Mouse (Mus musculus): ENCODE results near the gene Xpot. TPM values are rescaled to one million over a fixed set of nuclear protein-coding genes. Genes with fewer than 3 reads are reported as not detected.

The Xpot gene
- total and polyA plus RNA-seq, 2 experiments from 2014 or later = 14.8 to 41.1 TPM

DNA sequence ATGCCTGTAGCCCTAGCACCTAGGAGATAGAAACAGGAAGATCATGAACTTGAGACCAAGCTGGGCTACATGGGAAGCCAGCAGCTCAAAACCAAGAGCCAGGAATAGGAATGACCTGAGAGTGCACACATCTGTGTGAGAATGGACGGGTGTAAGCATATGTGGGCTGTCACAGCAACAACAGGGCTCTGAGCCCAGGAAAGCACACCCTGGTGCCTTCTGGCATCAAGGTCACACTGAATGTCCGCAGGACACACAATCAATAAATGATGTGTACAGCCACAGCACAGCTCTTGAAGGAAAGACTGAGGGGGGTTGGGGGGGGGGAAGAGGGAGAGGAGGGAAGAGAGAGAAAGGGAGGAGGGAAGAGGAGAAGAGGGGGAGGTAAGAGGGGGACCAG, 67.9 kb downstream of the Xpot start:
- no peak overlapping the region for H3K4me3 ChIP-seq (ENCODE audit: low read depth, low read length)
- H3K36me3 ChIP-seq (replicated peaks; ENCODE audit: control insufficient read depth, insufficient read depth, low read length) = peaks cover 76% of the 10 kb centered on the region
- H3K9ac ChIP-seq (replicated peaks; ENCODE audit: low read depth, low read length) = no peak overlapping the region
- no peak for TF ChIP-seq EP300 (IDR thresholded peaks at IDR 0.05; ENCODE audit: low read depth)
- no peak for TF ChIP-seq CTCF (IDR thresholded peaks at IDR 0.05; ENCODE audit: low read depth)
- H3K4me1 ChIP-seq (ENCODE audit: control insufficient read depth, insufficient read depth) = no peaks in the 10 kb centered on the region
- no peak overlapping the region for H3K27ac ChIP-seq (ENCODE audit: low read depth)
- WGBS = 61% methylated on average over 2 of the region's 2 CpGs
- H3K4me2 ChIP-seq (ENCODE audit: low read depth, low read length) = no peak overlapping the region
- no peak for DNase-seq (ENCODE audit: low spot score)
- ATAC-seq (ENCODE audit: insufficient read depth, low read depth) = peak; percentile 30; the same call in 1 of the 2 replicates
- no peaks in the 10 kb centered on the region for H3K9me3 ChIP-seq (replicated peaks; ENCODE audit: control insufficient read depth, low read length)
- no peaks in the 10 kb centered on the region for H3K27me3 ChIP-seq (ENCODE audit: control insufficient read depth, insufficient read depth, low read length)

DNA sequence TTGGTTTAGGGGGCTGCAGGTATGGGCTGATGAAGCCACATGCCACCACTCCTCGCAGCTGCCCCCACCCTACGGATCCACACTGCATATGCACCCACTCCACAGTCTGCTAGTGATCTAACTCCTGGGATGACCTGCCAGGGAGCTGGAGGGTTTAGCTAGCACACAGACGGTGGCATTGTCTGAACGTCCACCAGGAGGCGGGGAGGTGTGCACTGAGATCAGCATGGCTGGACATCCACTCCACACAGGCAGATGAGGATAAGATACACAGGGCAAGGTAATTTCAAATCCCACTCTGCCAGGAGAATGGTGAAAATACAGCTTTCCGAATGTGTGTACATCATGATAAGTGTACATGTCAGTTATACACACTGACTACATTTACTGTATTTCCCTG, 69.9 kb downstream of the Xpot start:
- H3K4me2 ChIP-seq (ENCODE audit: low read depth, low read length) = no peak overlapping the region
- H3K36me3 ChIP-seq (replicated peaks; ENCODE audit: control insufficient read depth, insufficient read depth, low read length) = peaks cover 84% of the 10 kb centered on the region
- no peaks in the 10 kb centered on the region for H3K9me3 ChIP-seq (replicated peaks; ENCODE audit: control insufficient read depth, low read length)
- no peak overlapping the region for H3K4me3 ChIP-seq (ENCODE audit: low read depth, low read length)
- 66% methylated on average over 6 of the region's 6 CpGs for WGBS
- TF ChIP-seq CTCF (IDR thresholded peaks at IDR 0.05; ENCODE audit: low read depth) (peak; percentile 27; the same call in 1 of the 2 replicates), EP300 (IDR thresholded peaks at IDR 0.05; ENCODE audit: low read depth) (no peak)
- ATAC-seq (ENCODE audit: insufficient read depth, low read depth) (no peak), DNase-seq (ENCODE audit: low spot score) (no peak)
- H3K9ac ChIP-seq (replicated peaks; ENCODE audit: low read depth, low read length) = no peak overlapping the region
- H3K27ac ChIP-seq (ENCODE audit: low read depth) = no peak overlapping the region
- no peaks in the 10 kb centered on the region for H3K4me1 ChIP-seq (ENCODE audit: control insufficient read depth, insufficient read depth)
- no peaks in the 10 kb centered on the region for H3K27me3 ChIP-seq (ENCODE audit: control insufficient read depth, insufficient read depth, low read length)

DNA sequence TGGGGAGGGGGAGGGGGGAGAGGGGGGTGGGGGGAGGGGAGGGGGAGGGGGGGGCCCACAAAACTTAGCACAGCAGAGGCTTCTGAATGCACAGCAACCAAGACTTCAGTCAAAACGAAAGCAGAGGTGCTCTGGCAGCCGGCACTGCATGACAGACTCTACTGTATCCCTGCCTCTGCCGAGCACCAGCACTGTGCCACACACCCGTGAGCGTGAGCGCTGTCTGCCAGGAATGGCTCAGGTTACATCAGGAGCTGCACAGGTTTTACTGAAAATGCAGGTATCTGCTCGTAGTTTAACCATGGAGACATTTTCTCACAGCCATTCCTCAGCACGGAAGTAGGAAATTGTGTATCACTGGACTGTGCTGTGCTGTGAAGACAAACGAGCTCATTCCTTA, 75.8 kb downstream of the Xpot start:
- ATAC-seq (ENCODE audit: insufficient read depth, low read depth) (no peak), DNase-seq (ENCODE audit: low spot score) (no peak)
- Histone ChIP-seq H3K27me3 (ENCODE audit: control insufficient read depth, insufficient read depth, low read length) (no peaks in the 10 kb centered on the region), H3K36me3 (replicated peaks; ENCODE audit: control insufficient read depth, insufficient read depth, low read length) (peaks cover 92% of the 10 kb centered on the region), H3K4me2 (ENCODE audit: low read depth, low read length) (no peak overlapping the region), H3K9me3 (replicated peaks; ENCODE audit: control insufficient read depth, low read length) (no peaks in the 10 kb centered on the region), H3K4me1 (ENCODE audit: control insufficient read depth, insufficient read depth) (peaks cover 5% of the 10 kb centered on the region; the same call in 1 of the 2 replicates), H3K4me3 (ENCODE audit: low read depth, low read length) (no peak overlapping the region), H3K9ac (replicated peaks; ENCODE audit: low read depth, low read length) (no peak overlapping the region), H3K27ac (ENCODE audit: low read depth) (no peak overlapping the region)
- 72% methylated on average over 9 of the region's 9 CpGs for WGBS
- TF ChIP-seq CTCF (IDR thresholded peaks at IDR 0.05; ENCODE audit: low read depth) (no peak), EP300 (IDR thresholded peaks at IDR 0.05; ENCODE audit: low read depth) (no peak)

DNA sequence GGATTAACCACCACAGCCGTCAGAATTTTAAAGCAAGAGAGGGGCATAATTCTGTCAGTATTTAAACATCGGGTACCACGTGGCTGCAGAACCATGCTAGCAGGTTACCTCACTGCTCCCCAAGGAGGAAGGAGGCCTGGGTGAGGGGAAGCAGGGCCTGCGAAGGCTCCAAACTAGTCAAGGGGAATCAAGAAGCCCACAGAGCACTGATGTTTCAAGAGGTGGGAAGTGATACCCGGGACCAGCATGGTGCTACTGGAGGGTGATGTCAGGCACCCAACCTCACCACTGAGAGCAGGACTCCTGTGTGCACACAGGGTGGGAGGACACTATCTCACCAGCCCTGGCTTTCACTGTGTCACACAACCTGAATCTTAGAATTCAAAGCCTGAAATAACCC, 76.5 kb downstream of the Xpot start:
- no peak overlapping the region for H3K4me2 ChIP-seq (ENCODE audit: low read depth, low read length)
- peaks cover 90% of the 10 kb centered on the region for H3K36me3 ChIP-seq (replicated peaks; ENCODE audit: control insufficient read depth, insufficient read depth, low read length)
- 80% methylated on average over 5 of the region's 5 CpGs for WGBS
- DNase-seq (ENCODE audit: low spot score) = no peak
- H3K4me3 ChIP-seq (ENCODE audit: low read depth, low read length) = no peak overlapping the region
- no peaks in the 10 kb centered on the region for H3K9me3 ChIP-seq (replicated peaks; ENCODE audit: control insufficient read depth, low read length)
- ATAC-seq (ENCODE audit: insufficient read depth, low read depth) = no peak
- TF ChIP-seq CTCF (IDR thresholded peaks at IDR 0.05; ENCODE audit: low read depth) (no peak), EP300 (IDR thresholded peaks at IDR 0.05; ENCODE audit: low read depth) (no peak)
- H3K9ac ChIP-seq (replicated peaks; ENCODE audit: low read depth, low read length) = no peak overlapping the region
- no peak overlapping the region for H3K27ac ChIP-seq (ENCODE audit: low read depth)
- no peaks in the 10 kb centered on the region for H3K27me3 ChIP-seq (ENCODE audit: control insufficient read depth, insufficient read depth, low read length)
- peaks cover 5% of the 10 kb centered on the region; the same call in 1 of the 2 replicates for H3K4me1 ChIP-seq (ENCODE audit: control insufficient read depth, insufficient read depth)

DNA sequence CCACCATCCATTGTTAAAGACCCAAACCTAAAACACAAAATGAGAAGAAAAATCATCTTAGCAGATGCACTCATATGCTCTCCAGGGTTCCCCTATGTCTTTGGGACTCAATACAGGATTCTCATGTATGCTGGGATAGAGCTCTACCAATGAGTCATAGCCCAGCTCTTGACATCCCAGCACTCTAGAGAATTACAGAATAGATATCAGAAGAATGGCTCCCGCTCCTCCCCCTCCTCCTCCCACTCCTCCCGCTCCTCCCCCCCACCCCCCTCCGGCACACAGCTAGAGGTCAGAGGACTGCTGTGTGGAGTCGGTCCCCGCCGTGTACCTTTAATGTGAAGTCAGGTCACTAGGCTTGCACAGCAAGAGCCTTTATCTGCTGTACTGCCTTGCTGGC, 79.0 kb downstream of the Xpot start:
- Histone ChIP-seq H3K36me3 (replicated peaks; ENCODE audit: control insufficient read depth, insufficient read depth, low read length) (peaks cover 68% of the 10 kb centered on the region), H3K4me1 (ENCODE audit: control insufficient read depth, insufficient read depth) (peaks cover 5% of the 10 kb centered on the region; the same call in 1 of the 2 replicates), H3K9me3 (replicated peaks; ENCODE audit: control insufficient read depth, low read length) (no peaks in the 10 kb centered on the region), H3K27ac (ENCODE audit: low read depth) (no peak overlapping the region), H3K4me2 (ENCODE audit: low read depth, low read length) (no peak overlapping the region), H3K4me3 (ENCODE audit: low read depth, low read length) (no peak overlapping the region), H3K27me3 (ENCODE audit: control insufficient read depth, insufficient read depth, low read length) (no peaks in the 10 kb centered on the region), H3K9ac (replicated peaks; ENCODE audit: low read depth, low read length) (no peak overlapping the region)
- DNase-seq (ENCODE audit: low spot score) (no peak), ATAC-seq (ENCODE audit: insufficient read depth, low read depth) (peak; percentile 68)
- no peak for TF ChIP-seq EP300 (IDR thresholded peaks at IDR 0.05; ENCODE audit: low read depth)
- WGBS = 43% methylated on average over 6 of the region's 6 CpGs

DNA sequence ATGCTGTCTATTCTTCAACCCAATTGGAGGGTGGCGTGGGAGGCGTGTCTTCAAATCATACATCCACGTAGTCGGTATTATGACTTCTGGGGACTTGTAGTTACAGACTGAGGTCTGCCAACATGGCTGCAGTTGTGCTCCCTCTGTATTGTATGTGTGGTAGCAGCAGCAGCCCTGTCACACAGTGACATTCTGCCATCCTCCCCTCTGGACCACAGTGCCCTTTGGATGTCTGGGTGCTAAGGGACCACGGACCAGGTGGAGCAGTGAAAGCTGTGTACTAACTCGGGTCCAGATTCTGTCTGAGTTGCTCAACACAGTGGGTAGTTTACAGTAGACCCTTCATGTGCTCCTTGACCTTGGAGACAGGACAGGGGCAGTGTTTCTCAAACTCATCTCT, 82.6 kb downstream of the Xpot start:
- Histone ChIP-seq H3K27me3 (ENCODE audit: control insufficient read depth, insufficient read depth, low read length) (no peaks in the 10 kb centered on the region), H3K9me3 (replicated peaks; ENCODE audit: control insufficient read depth, low read length) (no peaks in the 10 kb centered on the region), H3K4me1 (ENCODE audit: control insufficient read depth, insufficient read depth) (peaks cover 5% of the 10 kb centered on the region; the same call in 1 of the 2 replicates), H3K36me3 (replicated peaks; ENCODE audit: control insufficient read depth, insufficient read depth, low read length) (peaks cover 35% of the 10 kb centered on the region), H3K4me2 (ENCODE audit: low read depth, low read length) (no peak overlapping the region), H3K9ac (replicated peaks; ENCODE audit: low read depth, low read length) (no peak overlapping the region), H3K27ac (ENCODE audit: low read depth) (no peak overlapping the region), H3K4me3 (ENCODE audit: low read depth, low read length) (no peak overlapping the region)
- no peak for TF ChIP-seq EP300 (IDR thresholded peaks at IDR 0.05; ENCODE audit: low read depth)
- 95% methylated on average over 6 of the region's 6 CpGs for WGBS
- DNase-seq (ENCODE audit: low spot score) (no peak), ATAC-seq (ENCODE audit: insufficient read depth, low read depth) (no peak)
